Mouse (Mus musculus) neural tube, embryonic 15.5 days (tissue): ENCODE results near the gene Ebf1. TPM values are rescaled to one million over a fixed set of nuclear protein-coding genes. Genes with fewer than 3 reads are reported as not detected.

Experiments used
- ATAC-seq: fragments of 200-750 bp; cut with Nextera tagmentation; 2 replicates; pipeline ENCODE4 v1.8.0; 2017; ENCODE audit warnings: mild to moderate bottlenecking, moderate TSS enrichment, moderate library complexity; ENCODE audit not compliant: low FRiP score
- H3K27ac ChIP-seq: fragments of 300-500 bp; sonication (generic); replicated peaks from 2 replicates; pipeline ENCODE4 v1.5.1; 2015; ENCODE audit warnings: mild to moderate bottlenecking, inconsistent platforms
- H3K27me3 ChIP-seq: fragments of 300-500 bp; sonication (generic); replicated peaks from 2 replicates; pipeline ENCODE4 v1.6.1; 2015; ENCODE audit warnings: inconsistent platforms
- H3K36me3 ChIP-seq: fragments of 300-500 bp; sonication (generic); 2 replicates; pipeline ENCODE4 v1.6.1; 2015; ENCODE audit warnings: inconsistent platforms
- H3K4me1 ChIP-seq: fragments of 300-500 bp; sonication (generic); 2 replicates; pipeline ENCODE4 v1.6.1; 2015; ENCODE audit warnings: inconsistent platforms
- H3K4me2 ChIP-seq: fragments of 300-500 bp; sonication (generic); 2 replicates; pipeline ENCODE4 v1.6.1; 2015; ENCODE audit warnings: inconsistent platforms, mild to moderate bottlenecking, moderate library complexity
- H3K4me3 ChIP-seq: fragments of 300-500 bp; sonication (generic); replicated peaks from 2 replicates; pipeline ENCODE4 v1.5.1; 2015; ENCODE audit warnings: mild to moderate bottlenecking, inconsistent platforms
- H3K9ac ChIP-seq: fragments of 300-500 bp; sonication (generic); replicated peaks from 2 replicates; pipeline ENCODE4 v1.6.1; 2015; ENCODE audit warnings: mild to moderate bottlenecking, inconsistent platforms
- H3K9me3 ChIP-seq: fragments of 300-500 bp; sonication (generic); replicated peaks from 2 replicates; pipeline ENCODE4 v1.6.1; 2016; ENCODE audit warnings: inconsistent platforms
- WGBS: fragments of 180-500 bp; shearing (Covaris S2); methylation state at CpG from one replicate; pipeline ENCODE4 v1.1.7; 2015; ENCODE audit warnings: mixed read lengths; 5-methylcytosine and 5-hydroxymethylcytosine counted together
- polyA plus RNA-seq: library from polyadenylated mRNA; unstranded; fragments of >200 nt; fragmentation: Nextera tagmentation; extraction: Ambion mirVana; gene quantifications from 2 replicates; pipeline ENCODE4 v1.2.1, GENCODE M21; 2015

Ebf1 gene
- polyA plus RNA-seq, 1 experiment from 2014 or later, result 168 TPM

DNA sequence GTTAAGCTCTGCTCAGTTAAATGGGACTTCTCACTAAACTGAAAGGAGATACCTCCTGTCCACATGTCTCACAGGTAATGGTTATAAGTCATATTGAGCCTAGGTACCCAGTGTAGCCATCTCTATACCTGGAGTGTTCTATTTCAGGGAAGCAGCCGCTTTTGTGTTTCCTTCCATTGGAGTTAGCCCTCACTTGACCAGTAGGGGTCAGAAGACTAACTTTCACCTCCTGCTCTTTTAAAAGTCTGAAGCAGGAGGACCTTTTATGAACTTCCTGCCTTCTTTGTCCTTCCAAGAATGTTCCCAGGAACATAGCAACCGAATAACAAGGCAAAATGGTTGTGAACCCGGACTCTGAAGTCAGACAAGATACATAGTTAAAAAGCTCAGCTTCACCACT is 157.3 kb downstream of the Ebf1 start:
- H3K4me3 ChIP-seq, result no peak overlapping the region
- ATAC-seq, result no peak
- no peak overlapping the region for H3K27ac ChIP-seq
- no peaks in the 10 kb centered on the region for H3K36me3 ChIP-seq
- H3K9me3 ChIP-seq, result no peaks in the 10 kb centered on the region
- H3K4me1 ChIP-seq, result peaks cover 30% of the 10 kb centered on the region
- WGBS, result 82% methylated on average over 3 of the region's 3 CpGs
- no peak overlapping the region for H3K9ac ChIP-seq
- no peaks in the 10 kb centered on the region for H3K27me3 ChIP-seq
- no peak overlapping the region for H3K4me2 ChIP-seq

DNA sequence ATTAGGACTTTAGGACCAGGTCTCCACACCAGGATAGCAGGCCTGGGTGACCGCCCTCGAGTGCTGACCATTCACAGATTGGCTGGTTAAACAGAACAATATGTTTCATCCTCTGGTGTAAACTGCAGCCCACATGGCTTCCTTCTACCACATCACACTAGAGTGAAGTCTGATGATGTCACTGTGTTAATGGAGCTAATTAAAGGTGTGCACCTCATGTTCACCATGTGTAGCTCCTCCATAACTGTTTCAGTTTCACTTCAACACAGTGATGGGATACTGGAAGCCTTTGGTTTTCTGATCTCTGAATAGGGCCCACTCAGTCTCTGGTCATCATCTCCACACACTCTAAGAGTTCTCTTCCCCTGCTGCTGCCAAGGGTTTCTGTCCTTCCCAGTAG is 158.4 kb downstream of the Ebf1 start:
- 86% methylated on average over 2 of the region's 2 CpGs for WGBS
- Histone ChIP-seq H3K4me2 (no peak overlapping the region), H3K27me3 (no peaks in the 10 kb centered on the region)

DNA sequence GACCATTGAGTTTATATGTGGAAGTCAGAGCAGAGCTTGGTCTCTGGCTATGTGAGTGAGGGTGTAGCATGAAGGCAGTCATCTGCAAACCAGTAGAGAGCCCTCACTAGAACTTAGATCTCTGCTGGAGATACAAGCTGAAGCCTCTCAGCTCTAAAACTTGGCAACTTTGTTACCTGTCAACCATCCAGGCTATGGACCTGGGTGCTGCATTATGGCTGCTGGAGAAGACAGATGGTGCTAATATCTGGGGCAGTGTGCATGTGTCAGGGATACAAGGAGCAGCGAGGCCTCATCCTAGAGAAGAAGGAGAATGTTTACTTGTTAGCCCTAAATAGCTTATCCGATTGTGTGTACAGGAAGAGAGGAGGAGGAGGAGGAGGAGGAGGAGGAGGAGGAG is 159.4 kb downstream of the Ebf1 start:
- 85% methylated on average over 2 of the region's 2 CpGs for WGBS
- peaks cover 21% of the 10 kb centered on the region for H3K4me1 ChIP-seq
- no peaks in the 10 kb centered on the region for H3K9me3 ChIP-seq
- no peaks in the 10 kb centered on the region for H3K27me3 ChIP-seq
- no peaks in the 10 kb centered on the region for H3K36me3 ChIP-seq
- H3K4me3 ChIP-seq, result no peak overlapping the region
- ATAC-seq, result no peak
- H3K27ac ChIP-seq, result no peak overlapping the region
- no peak overlapping the region for H3K4me2 ChIP-seq
- no peak overlapping the region for H3K9ac ChIP-seq

More for the DNA sequence above, 158.4 kb downstream of the Ebf1 start:
- no peak overlapping the region for H3K27ac ChIP-seq
- H3K9me3 ChIP-seq, result no peaks in the 10 kb centered on the region
- no peaks in the 10 kb centered on the region for H3K36me3 ChIP-seq
- no peak for ATAC-seq
- no peak overlapping the region for H3K4me3 ChIP-seq
- H3K9ac ChIP-seq, result no peak overlapping the region
- H3K4me1 ChIP-seq, result peaks cover 26% of the 10 kb centered on the region

GRCm38 (mm10) chr11:44777331-44778310 is 160.5 kb downstream of the Ebf1 start:
- no peak for ATAC-seq
- WGBS, result 48% methylated on average over 16 of the region's 16 CpGs
- Histone ChIP-seq H3K27ac (no peak overlapping the region; the same call in 1 of the 2 replicates), H3K9me3 (no peaks in the 10 kb centered on the region), H3K4me1 (peaks cover 16% of the 10 kb centered on the region), H3K4me3 (no peak overlapping the region), H3K4me2 (no peak overlapping the region), H3K36me3 (no peaks in the 10 kb centered on the region), H3K9ac (no peak overlapping the region), H3K27me3 (no peaks in the 10 kb centered on the region)

DNA sequence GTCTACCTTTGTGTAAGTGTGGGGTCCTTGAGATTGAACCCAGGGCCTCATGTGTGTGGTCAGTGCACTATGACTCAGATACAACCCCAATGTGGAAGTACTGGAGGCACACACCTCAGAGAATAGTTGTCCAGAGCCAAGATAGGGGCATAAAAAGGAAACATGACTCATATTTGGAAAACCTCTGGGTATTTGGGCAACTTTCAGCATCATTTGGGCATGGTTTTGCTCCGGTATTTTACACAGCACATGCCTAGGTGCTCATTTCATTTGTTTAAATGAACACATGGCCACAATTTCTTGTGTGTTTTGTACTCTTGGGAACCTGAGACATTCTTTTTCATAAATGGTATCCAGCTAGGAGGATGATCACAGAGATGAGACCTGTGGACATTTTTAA is 161.9 kb downstream of the Ebf1 start:
- 80% methylated on average over 1 of the region's 1 CpGs for WGBS

GRCm38 (mm10) chr11:44784255-44785029 is 167.3 kb downstream of the Ebf1 start:
- Histone ChIP-seq H3K4me2 (peak overlapping the region; percentile 40), H3K27ac (peak overlapping the region; percentile 49), H3K4me3 (no peak overlapping the region), H3K9ac (no peak overlapping the region), H3K36me3 (no peaks in the 10 kb centered on the region), H3K9me3 (no peaks in the 10 kb centered on the region), H3K4me1 (peaks cover 32% of the 10 kb centered on the region), H3K27me3 (no peaks in the 10 kb centered on the region)
- ATAC-seq, result peak; percentile 34; the same call in 1 of the 2 replicates
- WGBS, result 23% methylated on average over 14 of the region's 14 CpGs

More for the DNA sequence above, 161.9 kb downstream of the Ebf1 start:
- H3K27ac ChIP-seq, result no peak overlapping the region
- no peaks in the 10 kb centered on the region for H3K27me3 ChIP-seq
- H3K4me3 ChIP-seq, result no peak overlapping the region
- H3K36me3 ChIP-seq, result no peaks in the 10 kb centered on the region
- peaks cover 23% of the 10 kb centered on the region for H3K4me1 ChIP-seq
- no peak for ATAC-seq
- H3K4me2 ChIP-seq, result no peak overlapping the region
- H3K9me3 ChIP-seq, result no peaks in the 10 kb centered on the region
- H3K9ac ChIP-seq, result no peak overlapping the region

DNA sequence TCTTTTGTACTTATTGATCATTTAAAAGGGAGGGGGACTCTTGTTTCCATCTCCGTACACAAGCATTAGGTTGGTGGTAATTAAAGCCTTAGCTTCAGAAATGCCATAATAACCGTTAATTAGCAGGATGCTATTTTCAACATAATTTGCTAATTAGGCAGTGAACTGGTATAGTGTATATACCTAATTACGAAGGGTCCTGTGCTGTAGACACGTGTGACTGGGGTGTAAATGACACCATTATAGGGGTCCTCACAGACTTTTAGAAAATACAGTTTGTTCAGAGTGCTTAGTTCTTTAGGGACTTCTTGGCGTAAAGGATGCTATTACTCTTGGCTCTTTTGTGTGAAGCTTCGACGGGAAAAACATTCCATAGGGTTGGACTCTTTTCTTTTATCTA is 167.9 kb downstream of the Ebf1 start:
- ATAC-seq, result peak; percentile 35

DNA sequence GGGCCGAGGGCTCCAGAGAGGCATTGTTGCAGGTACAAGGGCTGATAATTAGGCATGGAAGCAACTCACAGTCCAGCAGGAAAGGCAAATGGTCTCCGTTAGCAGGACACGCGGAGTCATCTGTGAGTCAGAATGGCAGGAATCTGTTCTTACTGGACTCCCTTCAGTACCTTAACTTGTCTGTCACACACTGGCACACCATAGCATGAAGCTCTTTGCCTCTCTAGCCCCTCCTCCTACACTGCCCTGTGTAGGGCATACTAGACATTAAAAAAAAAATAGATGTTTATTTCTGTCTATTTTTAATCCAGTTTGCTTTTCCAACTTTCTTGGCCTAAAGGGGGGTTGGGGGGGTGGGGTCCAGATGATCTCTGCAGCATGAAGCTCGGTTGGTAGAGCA is 168.4 kb downstream of the Ebf1 start:
- peak overlapping the region; percentile 48; the same call in 1 of the 2 replicates for H3K27ac ChIP-seq
- peak overlapping the region; percentile 40 for H3K4me2 ChIP-seq
- H3K27me3 ChIP-seq, result no peaks in the 10 kb centered on the region
- peak; percentile 66 for ATAC-seq
- no peaks in the 10 kb centered on the region for H3K9me3 ChIP-seq
- no peaks in the 10 kb centered on the region for H3K36me3 ChIP-seq
- H3K4me1 ChIP-seq, result peaks cover 32% of the 10 kb centered on the region
- 13% methylated on average over 5 of the region's 5 CpGs for WGBS
- H3K9ac ChIP-seq, result no peak overlapping the region
- H3K4me3 ChIP-seq, result no peak overlapping the region

More for the DNA sequence above, 167.9 kb downstream of the Ebf1 start:
- no peaks in the 10 kb centered on the region for H3K36me3 ChIP-seq
- peak overlapping the region; percentile 48; the same call in 1 of the 2 replicates for H3K27ac ChIP-seq
- H3K4me2 ChIP-seq, result peak overlapping the region; percentile 40
- peaks cover 32% of the 10 kb centered on the region for H3K4me1 ChIP-seq
- H3K4me3 ChIP-seq, result no peak overlapping the region
- H3K9me3 ChIP-seq, result no peaks in the 10 kb centered on the region
- 15% methylated on average over 7 of the region's 7 CpGs for WGBS
- H3K27me3 ChIP-seq, result no peaks in the 10 kb centered on the region
- no peak overlapping the region for H3K9ac ChIP-seq

DNA sequence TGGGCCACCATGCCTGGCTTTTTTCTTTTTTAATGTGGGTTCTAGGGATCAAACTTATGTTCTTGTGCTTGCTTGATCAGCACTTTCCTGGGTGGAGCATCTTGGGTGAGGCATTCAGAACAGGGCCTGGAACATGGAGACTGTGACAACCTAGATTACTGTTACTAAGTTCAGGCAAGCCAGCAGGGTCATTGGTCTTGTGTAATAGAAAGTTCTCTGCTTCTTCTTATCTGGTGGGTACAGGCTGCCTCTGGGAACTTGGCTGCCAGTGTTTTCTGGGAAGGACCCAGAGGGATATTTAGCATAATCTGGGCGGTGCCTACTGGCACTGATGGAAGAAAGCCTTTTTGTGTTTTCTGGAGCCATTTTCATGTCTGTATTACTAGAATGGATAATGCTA is 170.9 kb downstream of the Ebf1 start:
- 68% methylated on average over 1 of the region's 1 CpGs for WGBS
- Histone ChIP-seq H3K4me2 (no peak overlapping the region), H3K9me3 (no peaks in the 10 kb centered on the region), H3K36me3 (no peaks in the 10 kb centered on the region), H3K27me3 (no peaks in the 10 kb centered on the region), H3K4me1 (peaks cover 37% of the 10 kb centered on the region), H3K4me3 (no peak overlapping the region), H3K27ac (no peak overlapping the region), H3K9ac (no peak overlapping the region)
- no peak for ATAC-seq

- H3K4me2 ChIP-seq, result no peak overlapping the region
- ATAC-seq, result no peak
- H3K9ac ChIP-seq, result no peak overlapping the region
- H3K9me3 ChIP-seq, result no peaks in the 10 kb centered on the region
- 13% methylated on average over 3 of the region's 3 CpGs for WGBS
- H3K4me1 ChIP-seq, result peaks cover 13% of the 10 kb centered on the region; the same call in 1 of the 2 replicates
- H3K4me3 ChIP-seq, result no peak overlapping the region
- H3K27me3 ChIP-seq, result no peaks in the 10 kb centered on the region
- no peaks in the 10 kb centered on the region for H3K36me3 ChIP-seq
- H3K27ac ChIP-seq, result no peak overlapping the region
These were observed 175.7 kb downstream of the Ebf1 start for GRCm38 (mm10) chr11:44792816-44793215.

DNA sequence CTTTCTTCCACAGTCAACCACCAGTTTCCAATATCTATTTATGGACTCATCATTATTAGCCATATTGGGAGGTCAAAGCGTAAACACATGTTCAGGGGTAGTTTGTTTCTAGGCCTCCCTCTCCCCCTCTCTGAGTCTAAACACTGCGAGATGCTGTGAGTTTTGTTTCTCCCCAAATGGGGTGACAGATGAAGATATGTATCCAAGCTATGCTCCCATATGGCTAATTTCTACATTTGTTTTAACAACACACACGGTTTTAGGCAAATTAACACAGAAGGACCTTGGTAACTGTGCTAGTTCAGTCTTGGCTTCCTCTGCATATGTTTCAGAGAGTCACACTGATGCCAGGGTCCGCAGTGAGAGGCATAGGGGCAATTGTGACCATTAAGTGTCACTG is 177.8 kb downstream of the Ebf1 start:
- H3K4me1 ChIP-seq, result peaks cover 18% of the 10 kb centered on the region
- H3K4me3 ChIP-seq, result no peak overlapping the region
- no peak overlapping the region for H3K4me2 ChIP-seq
- no peak overlapping the region for H3K27ac ChIP-seq
- no peaks in the 10 kb centered on the region for H3K27me3 ChIP-seq
- H3K36me3 ChIP-seq, result no peaks in the 10 kb centered on the region
- ATAC-seq, result no peak
- H3K9ac ChIP-seq, result no peak overlapping the region
- no peaks in the 10 kb centered on the region for H3K9me3 ChIP-seq
- WGBS, result 85% methylated on average over 4 of the region's 4 CpGs
